Mouse (Mus musculus): ENCODE results near the gene Rad21l. TPM values are rescaled to one million over a fixed set of nuclear protein-coding genes. Genes with fewer than 3 reads are reported as not detected.

Rad21l gene
- under 1 TPM; 0.60 to 0.99 TPM for total RNA-seq (2021)

DNA sequence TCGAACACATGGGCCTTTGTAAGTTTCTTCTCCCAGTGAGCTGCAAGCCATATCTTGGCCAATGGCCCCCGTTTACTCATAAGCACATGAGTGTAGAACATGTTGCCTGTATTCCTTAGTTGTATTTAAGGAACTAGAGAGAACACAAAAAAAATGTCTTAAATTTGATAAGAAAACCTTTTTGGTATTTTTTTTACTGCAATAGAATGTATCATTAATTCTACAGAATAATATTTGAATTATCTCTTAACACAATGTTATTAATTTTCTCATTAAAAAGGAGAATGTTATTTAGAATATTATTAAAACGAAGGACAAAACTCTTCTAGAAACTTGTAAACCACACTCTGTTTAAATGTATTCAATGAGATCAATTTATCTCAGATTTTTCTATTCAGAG is at the start of gene Rad21l:
Gene Rad21l, minus strand, starts transcription at position 101 of the 400 bp plus-strand sequence.
- intact Hi-C loops (cut with DNase I) = no loop called here
- no peak for DNase-seq

- DNase-seq = no peak
- intact Hi-C loops (cut with DNase I) = no loop called here
Measured at GRCm38 (mm10) chr2:151716318-151717055, 48.2 kb upstream of the Rad21l start.

DNA sequence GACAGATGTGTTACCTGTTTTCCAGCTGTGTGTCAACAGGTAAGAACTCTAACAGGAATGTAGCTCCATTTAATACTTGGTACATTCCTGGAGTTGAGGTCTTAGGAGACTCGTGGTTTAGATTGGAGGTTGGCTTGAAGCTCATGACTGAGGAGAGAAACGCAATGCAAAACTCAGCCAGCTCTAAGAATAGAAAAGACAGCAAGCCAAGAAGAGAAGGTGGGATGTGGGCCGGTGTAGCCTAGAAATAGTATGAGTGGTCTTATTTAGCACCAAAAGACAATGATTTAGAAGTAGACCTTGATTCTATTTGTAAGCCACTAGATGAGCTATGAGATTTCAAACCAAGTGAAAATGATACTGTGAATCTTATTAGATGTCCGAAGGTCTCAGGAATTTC is 47.2 kb upstream of the Rad21l start:
- no peak for DNase-seq

DNA sequence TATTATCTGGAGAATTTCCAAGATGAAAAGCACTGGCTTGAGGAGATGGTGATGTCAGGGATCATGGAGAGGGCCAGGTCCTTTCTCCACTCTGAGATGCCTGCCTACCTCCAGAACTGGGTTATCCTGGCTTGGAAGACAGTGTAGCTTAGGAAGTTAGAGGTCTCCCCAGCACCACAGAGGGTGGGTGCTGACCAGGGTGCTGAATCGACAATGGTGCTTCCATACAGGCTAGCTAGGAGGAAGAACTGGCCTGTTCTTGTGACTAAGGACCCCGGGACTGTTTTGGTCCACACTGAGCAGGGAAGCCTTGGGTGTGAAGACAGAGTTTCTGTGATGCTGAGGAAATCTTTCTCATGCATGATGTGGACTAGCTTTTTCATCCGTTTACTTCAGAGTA is 44.3 kb upstream of the Rad21l start:
- no peak for DNase-seq
- intact Hi-C loops (cut with DNase I) = no loop called here

More for the DNA sequence above, 47.2 kb upstream of the Rad21l start:
- intact Hi-C loops (cut with DNase I) = no loop called here

GRCm38 (mm10) chr2:151702851-151703190 is 34.5 kb upstream of the Rad21l start:
- peak; percentile 24 for DNase-seq
- intact Hi-C loops (cut with DNase I) = loop anchor here (10.0 kb wide), 1 partner anchor 198 kb away; no protein-coding TSS in a partner anchor

DNA sequence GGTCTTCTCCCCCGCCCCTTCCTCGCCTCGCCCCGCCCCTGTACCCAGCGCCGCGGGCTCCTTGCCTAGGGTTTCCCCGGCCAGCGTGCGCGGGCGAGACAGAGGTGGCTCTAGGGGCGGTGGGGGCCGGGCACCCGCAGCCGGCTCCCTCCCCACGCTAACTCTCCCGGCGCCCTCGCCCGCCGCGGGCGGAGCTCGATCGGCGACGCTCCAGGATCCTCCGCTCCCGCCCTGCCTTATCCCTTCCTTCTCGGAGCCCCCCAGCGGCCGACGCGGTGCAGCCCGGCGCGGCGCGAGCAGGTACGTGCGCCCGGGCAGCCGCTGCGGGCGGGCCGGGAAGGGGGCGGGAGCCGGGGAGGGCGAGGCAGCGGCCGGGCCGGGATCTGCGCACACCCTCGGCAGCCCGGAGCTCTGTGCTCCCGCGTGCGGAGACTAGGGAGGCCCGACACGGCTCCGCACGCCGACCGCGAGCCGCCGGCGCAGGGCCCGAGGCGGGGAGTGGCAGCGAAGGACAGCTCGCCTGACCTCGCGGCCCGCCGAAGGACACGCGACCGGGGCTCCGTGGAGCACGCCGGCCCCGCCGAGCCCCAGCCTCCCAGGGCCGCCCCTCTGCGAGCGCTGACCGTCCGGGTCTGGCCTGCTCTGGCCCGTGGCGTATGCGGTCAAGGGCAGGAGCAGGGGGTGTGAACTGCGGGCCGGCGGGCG is 34.0 kb upstream of the Rad21l start:
- DNase-seq = peak; percentile 48
- intact Hi-C loops (cut with DNase I) = loop anchor here (10.0 kb wide), 1 partner anchor 197 kb away; no protein-coding TSS in a partner anchor

- no peak for DNase-seq
- intact Hi-C loops (cut with DNase I) = loop anchor here (10.0 kb wide), 1 partner anchor 197 kb away; no protein-coding TSS in a partner anchor
Measured at GRCm38 (mm10) chr2:151701231-151702145, 33.2 kb upstream of the Rad21l start, which contains the start of gene Tmem74b. TSS of gene Tmem74b (plus strand) at chr2:151702008.

GRCm38 (mm10) chr2:151682976-151683375 is 14.6 kb upstream of the Rad21l start:
- intact Hi-C loops (cut with DNase I) = loop anchor here (10.0 kb wide), 1 partner anchor 108 kb away; the partner anchor contains the start of gene Sdcbp2
- DNase-seq = no peak

- DNase-seq = peak; percentile 51
- intact Hi-C loops (cut with DNase I) = loop anchor here (10.0 kb wide), 1 partner anchor 108 kb away; the partner anchor contains the start of gene Sdcbp2
Measured at GRCm38 (mm10) chr2:151682357-151682756, 14.0 kb upstream of the Rad21l start.

GRCm38 (mm10) chr2:151676234-151676633 is 7.9 kb upstream of the Rad21l start:
- intact Hi-C loops (cut with DNase I) = loop anchor here (10.0 kb wide), 1 partner anchor 181 kb away; the partner anchor contains the start of gene Nsfl1c
- no peak for DNase-seq

DNA sequence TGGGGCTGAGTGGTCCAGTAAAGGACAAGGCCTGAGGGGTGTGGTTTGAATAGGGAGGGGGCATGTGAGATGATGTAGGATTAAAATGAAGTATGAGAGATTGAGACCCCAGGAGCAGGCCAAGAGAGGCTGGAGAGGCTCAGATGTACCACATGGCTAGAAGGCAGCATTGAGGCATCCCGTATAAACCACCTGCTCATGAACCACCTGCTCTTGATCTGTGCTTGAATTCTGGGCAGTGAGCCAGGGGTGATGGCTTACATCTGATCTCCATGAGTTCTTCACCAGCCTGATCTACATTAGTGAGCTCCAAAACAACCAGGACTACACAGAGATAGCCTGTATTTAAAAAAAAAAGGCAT is 2.6 kb upstream of the Rad21l start:
- intact Hi-C loops (cut with DNase I) = loop anchor here (10.0 kb wide), 1 partner anchor 176 kb away; the partner anchor contains the start of gene Nsfl1c

DNA sequence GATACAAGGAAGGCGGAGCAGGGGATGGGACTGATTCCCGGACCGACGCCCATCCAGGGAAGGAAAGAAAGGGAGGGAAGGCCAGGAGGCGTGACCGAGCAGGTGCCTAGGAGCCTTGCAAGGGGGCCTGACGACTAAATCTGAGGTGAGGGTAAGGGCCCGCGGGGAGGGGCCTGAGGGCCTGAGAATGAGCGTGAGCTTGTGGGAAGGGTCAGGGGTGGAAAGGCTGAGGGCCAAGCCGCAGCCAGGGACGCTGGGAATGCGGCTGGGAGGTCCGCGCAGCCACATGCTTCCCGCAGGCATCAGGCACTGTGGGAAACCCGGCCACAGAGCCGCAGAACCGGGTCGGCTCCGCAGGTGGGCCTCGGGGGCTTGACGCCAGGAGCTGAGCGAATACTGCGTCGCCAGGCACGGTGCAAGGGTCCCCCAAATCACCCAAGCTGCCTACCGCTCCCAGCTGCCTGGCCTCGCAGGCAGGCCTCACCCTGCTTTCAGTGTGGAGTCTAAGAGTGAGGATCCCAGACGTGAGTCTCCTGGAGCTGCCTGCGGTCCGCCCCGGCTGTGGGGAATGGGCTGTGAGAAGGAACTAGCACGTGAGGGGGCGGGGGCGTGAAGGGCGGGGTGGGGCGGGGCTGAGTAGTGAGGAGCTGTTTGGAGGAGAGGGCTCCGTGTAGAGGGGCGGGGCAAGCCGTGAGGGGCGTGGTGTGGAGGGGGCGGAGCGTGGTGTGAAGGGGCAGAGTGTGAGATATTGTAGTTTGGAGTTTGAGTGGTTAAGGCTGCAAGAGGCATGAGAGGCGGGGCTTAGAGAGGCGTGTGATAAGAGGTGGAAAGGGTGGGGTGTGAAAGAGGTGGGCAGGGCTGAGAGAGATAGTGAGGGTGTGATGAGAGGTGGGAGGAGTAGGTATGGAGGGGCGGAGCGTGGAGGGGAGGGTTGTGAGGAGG is 2.0 kb upstream of the Rad21l start:
- intact Hi-C loops (cut with DNase I) = loop anchor here (10.0 kb wide), 1 partner anchor 175 kb away; the partner anchor contains the start of gene Nsfl1c
- DNase-seq = peak; percentile 6

More for the DNA sequence above, 2.6 kb upstream of the Rad21l start:
- peak; percentile 14 for DNase-seq

- intact Hi-C loops (cut with DNase I) = no loop called here
- no peak for DNase-seq
Measured at GRCm38 (mm10) chr2:151652053-151652452, 16.3 kb downstream of the Rad21l start.

DNA sequence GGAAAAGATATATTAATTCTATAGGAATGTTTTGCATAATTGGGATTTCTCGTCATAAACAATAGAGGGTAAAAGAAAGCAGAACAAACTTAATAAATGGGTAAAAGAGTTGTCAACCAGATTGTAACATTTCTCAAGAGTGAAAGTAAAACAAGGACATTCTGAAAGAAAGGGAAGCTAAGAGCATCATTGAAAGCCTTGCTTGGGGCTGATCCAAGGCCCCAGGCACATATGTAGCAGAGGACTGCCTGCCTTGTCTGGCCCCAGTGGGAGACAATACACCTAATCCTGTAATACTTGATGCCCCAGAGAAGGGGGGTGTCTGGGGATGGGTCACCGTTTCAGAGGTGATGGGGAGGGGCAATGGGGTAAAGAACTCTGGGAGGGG is 32.3 kb downstream of the Rad21l start:
- DNase-seq = no peak
- intact Hi-C loops (cut with DNase I) = no loop called here

GRCm38 (mm10) chr2:151635362-151636014 is 32.8 kb downstream of the Rad21l start:
- intact Hi-C loops (cut with DNase I) = no loop called here
- DNase-seq = peak; percentile 23

- DNase-seq = no peak
- intact Hi-C loops (cut with DNase I) = no loop called here
Measured at GRCm38 (mm10) chr2:151634903-151635302, 33.4 kb downstream of the Rad21l start.

GRCm38 (mm10) chr2:151632982-151633381 is 35.4 kb downstream of the Rad21l start:
- no peak for DNase-seq
- intact Hi-C loops (cut with DNase I) = no loop called here

GRCm38 (mm10) chr2:151632159-151632814 is 36.0 kb downstream of the Rad21l start, which contains the start of gene Snph:
TSS of gene Snph (minus strand) at chr2:151632593.
- DNase-seq = peak; percentile 72
- intact Hi-C loops (cut with DNase I) = no loop called here
